Mouse (Mus musculus): Measurements from ENCODE around the gene Pla1a. TPM values are rescaled to one million over a fixed set of nuclear protein-coding genes. Genes with fewer than 3 reads are reported as not detected.
"Not testable (repeated sequence)": the region's sequence is repeated elsewhere in the genome, so short reads cannot be mapped to it uniquely, and the experiment has no call there.

Pla1a gene
- polyA plus RNA-seq, 2 experiments from 2014 or later, result 0.30 TPM; not detected in 1

GRCm38 (mm10) chr16:38458600-38459280, 25.8 kb upstream of the Pla1a start:
- ATAC-seq, result peak; percentile 72

GRCm38 (mm10) chr16:38456812-38457567, 24.0 kb upstream of the Pla1a start:
- no peak for ATAC-seq

DNA sequence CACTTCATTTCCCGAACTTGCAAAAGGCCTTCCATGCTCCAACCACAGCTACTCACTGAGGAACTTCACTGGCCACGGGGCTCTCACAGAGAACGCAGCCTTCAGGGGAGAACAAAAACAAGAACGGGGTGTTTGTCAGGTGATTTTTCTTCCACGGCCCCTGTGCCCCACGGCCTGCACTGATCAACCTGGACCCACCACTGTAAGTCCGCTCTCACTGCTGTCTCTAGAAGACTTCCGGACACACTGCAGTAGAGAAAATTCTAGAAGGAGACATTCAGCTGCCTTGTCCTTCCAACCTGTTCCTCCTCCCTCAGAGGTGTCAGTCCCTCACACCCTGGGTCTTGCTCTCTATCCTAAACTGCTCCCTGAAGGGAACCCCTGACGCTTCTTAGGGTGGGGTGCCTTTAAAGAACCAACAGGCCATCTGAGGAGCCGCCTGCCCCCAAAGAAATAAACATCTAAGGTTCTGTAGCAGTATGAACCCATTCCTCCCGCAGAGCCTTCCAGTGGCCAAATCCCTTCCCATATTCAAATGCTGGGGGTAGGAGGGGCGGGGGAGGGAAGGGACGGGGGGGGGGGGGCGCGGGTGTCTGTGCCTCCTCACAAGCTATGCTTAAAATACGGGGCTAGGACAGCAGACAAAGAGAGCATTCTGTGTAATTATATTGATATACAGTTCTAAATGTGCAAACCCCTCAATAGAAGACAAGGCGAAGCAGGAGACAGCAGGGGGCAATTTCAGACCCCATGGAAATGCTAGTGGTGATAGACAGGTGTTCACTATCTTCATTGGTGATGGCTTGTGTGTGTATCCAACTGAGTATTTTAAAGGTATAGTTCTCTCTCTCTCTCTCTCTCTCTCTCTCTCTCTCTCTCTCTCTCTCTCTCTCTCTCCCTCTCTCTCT, 22.8 kb upstream of the Pla1a start, which contains the start of gene Cd80:
TSS of gene Cd80 (plus strand) at position 51 of the 908 bp plus-strand sequence.
- ATAC-seq, result no peak

GRCm38 (mm10) chr16:38454533-38455254, 21.7 kb upstream of the Pla1a start:
- ATAC-seq, result no peak

GRCm38 (mm10) chr16:38453952-38454351, 21.0 kb upstream of the Pla1a start:
- no peak for ATAC-seq

- ATAC-seq, result no peak
Measured at GRCm38 (mm10) chr16:38453203-38453553, 20.2 kb upstream of the Pla1a start.

DNA sequence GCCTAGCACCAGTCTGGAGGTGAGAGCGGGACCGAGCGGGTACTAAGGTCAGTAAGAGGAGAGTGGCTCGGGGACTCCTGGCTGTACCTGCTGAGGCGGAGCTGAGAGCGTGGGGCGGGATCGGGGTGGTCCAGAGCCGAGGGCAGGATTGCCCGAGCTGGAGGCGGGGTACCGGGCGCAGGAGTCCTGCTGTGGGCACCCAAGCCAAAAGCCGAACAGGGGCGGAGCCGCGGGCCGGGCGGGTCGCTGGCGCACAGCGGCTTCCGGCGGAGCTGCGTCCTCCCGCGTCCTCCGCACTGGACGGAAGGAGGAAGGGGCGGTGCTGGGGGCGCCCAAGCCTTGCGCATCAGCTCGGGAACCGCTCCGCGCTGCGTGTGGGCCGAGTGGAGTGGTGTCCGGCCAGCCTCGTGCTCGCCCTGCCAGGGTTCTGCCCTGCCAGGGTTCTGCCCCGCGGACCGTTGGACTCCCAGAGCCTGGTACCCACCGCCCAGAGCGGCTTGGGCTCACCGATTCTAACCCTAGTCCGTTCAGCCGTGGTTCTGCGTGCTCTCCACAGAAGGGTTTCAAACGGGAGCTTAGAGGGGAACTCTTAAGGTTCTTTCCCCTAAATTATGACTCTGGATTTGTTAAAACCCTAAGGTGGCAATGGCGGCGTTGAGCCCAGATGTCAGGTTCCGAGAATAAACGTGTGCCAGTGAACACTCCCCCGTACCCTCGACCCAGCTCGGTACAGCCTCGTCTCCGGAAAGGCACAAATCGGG, 19.7 kb upstream of the Pla1a start, which contains the start of gene Adprh:
TSS of gene Adprh (minus strand) at position 262 of the 761 bp plus-strand sequence.
- peak; percentile 91 for ATAC-seq

DNA sequence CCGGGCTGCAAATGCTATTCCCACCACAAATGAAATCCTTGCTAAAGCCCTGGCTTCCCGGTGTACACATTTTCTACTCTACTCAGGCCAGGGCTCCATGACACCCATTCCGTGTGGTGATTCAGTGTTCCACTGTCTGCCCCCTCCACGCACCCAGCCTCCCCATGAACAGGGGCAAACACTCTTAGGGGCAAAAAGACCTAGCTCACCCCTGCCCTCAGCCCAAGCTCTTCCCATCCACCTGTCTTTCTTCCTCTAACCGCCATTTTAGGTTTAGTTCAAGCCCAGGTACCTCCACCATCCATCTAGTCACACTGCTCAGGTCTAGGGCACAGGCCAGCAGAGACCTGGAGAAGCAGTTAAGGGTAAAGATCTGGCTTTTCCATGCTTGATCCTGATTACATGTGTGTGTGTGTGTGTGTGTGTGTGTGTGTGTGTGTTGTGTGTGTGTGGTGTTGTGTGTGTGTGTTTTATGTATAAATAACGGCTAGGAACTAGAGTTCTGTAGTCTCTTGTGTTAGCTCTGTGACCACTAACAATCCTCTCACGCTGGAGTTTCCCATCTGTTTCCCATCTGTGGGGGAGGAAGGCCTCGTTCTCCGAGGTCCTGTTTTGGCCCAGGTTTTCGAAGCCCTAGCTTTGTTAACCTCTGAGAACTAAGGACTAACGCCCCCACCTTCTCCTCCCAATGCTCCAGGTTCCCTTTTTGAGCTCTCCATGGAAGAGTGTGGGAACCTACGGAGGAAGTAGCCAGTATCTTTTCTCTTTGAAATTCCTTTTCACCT, 18.7 kb upstream of the Pla1a start:
- no peak for ATAC-seq

- no peak for ATAC-seq
Measured at GRCm38 (mm10) chr16:38450707-38451106, 17.8 kb upstream of the Pla1a start.

DNA sequence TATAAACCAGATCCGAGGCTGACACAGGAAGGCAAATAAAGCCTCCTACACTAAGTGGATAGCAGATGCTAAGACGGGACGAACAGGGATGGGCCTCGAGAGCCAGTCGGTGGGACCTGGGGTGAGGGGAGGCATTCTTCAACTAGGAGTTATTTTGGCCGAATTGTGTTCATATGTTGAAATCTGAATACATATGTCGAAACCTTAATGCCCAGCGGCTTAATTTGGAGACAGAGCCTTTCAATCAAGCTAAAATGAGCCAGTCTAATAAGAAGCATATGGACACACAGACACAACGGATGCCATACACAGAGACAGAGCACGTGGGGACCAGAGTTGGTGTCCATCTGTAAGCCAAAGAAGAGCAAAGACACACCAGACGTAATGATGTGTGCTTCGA, 15.5 kb upstream of the Pla1a start:
- no peak for ATAC-seq

- ATAC-seq, result no peak
Measured at GRCm38 (mm10) chr16:38447366-38447765, 14.4 kb upstream of the Pla1a start.

- not testable (repeated sequence) for ATAC-seq
Measured at GRCm38 (mm10) chr16:38446141-38446540, 13.2 kb upstream of the Pla1a start.

GRCm38 (mm10) chr16:38445576-38445975, 12.6 kb upstream of the Pla1a start:
- ATAC-seq, result no peak

GRCm38 (mm10) chr16:38445046-38445445, 12.1 kb upstream of the Pla1a start:
- ATAC-seq, result no peak

DNA sequence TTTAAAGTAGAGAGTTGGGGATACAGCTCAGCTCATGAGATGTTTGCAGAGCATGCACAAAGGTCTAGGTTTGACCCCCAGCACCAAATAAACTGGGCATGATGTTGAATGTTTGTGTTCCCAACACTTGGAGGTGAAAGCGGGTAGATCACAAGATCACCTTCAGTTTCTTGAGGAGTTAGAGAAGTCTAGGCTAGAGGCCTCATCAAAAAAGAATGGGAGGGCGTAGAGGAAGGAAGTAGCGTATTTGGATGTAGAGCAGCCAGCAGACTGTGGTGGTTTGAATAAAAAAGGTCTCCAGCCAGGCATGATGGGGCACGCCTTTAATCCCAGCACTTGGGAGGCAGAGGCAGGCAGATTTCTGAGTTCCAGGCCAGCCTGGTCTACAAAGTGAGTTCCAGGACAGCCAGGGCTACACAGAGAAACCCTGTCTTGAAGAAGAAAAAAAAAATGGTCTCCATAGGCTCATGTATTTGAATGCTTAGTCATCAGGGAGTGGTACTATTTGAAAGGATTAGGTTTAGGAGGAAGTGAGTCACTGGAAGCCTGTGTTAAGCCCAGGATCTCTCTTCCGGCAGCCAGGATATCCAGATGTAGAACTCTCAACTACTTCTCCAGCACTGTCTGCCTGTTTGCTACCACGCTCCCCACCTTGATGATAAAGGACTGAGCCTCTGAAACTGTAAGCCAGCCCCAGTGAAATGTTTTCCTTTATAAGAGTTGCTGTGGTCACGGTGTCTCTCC, 10.9 kb upstream of the Pla1a start:
- ATAC-seq, result no peak

GRCm38 (mm10) chr16:38442216-38442615, 9.3 kb upstream of the Pla1a start:
- no peak for ATAC-seq

GRCm38 (mm10) chr16:38441611-38442010, 8.7 kb upstream of the Pla1a start:
- ATAC-seq, result no peak

- no peak for ATAC-seq
Measured at GRCm38 (mm10) chr16:38440403-38440802, 7.5 kb upstream of the Pla1a start.

- no peak for ATAC-seq
Measured at GRCm38 (mm10) chr16:38439190-38439589, 6.2 kb upstream of the Pla1a start.

- no peak for ATAC-seq
Measured at GRCm38 (mm10) chr16:38434295-38434795, 1.4 kb upstream of the Pla1a start.
